Mouse (Mus musculus): Measurements from ENCODE around the gene Mllt3. TPM values are rescaled to one million over a fixed set of nuclear protein-coding genes. Genes with fewer than 3 reads are reported as not detected.

The Mllt3 gene
- polyA plus RNA-seq, 1 experiment from 2014 or later, result 89.3 TPM

DNA sequence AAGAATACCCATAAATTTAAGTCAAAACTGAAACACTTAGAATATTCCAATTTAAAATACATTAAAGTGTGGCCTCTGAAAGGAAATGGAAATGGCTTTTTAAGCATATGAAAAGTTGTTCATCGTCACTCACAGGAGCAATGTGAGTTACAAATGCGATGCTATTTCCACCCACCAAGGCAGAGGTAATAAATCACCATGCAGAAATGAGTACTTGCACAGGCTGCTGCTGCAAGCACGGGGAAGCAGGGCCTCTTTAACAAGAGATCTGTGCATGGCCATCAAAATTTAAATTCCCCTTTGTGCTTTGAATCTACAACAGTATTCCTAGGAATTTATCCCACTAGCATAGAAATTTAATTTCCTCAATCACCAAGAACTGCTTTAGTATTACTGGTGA, 167.3 kb downstream of the Mllt3 start:
- no peak for ATAC-seq (ENCODE audit: insufficient number of reproducible peaks, insufficient read depth, low FRiP score, low TSS enrichment, low read depth)
- 73% methylated on average over 3 of the region's 3 CpGs for WGBS

DNA sequence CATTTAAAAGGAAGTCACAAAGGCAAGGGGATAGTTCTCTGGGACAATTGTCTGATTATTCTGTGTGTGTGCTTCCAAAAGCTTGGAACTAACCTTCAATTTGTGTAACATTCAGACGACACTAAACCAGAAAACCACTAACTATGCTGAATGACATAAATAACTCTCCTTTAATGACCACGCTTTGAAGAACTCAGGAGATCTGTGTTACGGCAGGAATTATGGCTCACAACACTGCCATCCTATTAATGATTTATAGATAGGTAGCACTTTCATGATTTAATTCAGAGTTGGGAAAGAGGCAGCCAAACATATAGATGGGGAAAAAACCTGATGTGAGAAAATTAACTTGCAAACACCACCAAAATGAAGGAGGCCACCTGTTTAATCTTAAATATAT, 168.1 kb downstream of the Mllt3 start:
- no peak overlapping the region for H3K4me2 ChIP-seq
- 68% methylated on average over 3 of the region's 3 CpGs for WGBS
- no peak overlapping the region for H3K27ac ChIP-seq
- H3K9ac ChIP-seq, result no peak overlapping the region
- H3K4me1 ChIP-seq, result peaks cover 26% of the 10 kb centered on the region
- H3K4me3 ChIP-seq, result no peak overlapping the region
- H3K36me3 ChIP-seq, result no peaks in the 10 kb centered on the region
- no peaks in the 10 kb centered on the region for H3K9me3 ChIP-seq
- no peak for ATAC-seq (ENCODE audit: insufficient number of reproducible peaks, insufficient read depth, low FRiP score, low TSS enrichment, low read depth)
- H3K27me3 ChIP-seq, result no peaks in the 10 kb centered on the region

More for the DNA sequence above, 167.3 kb downstream of the Mllt3 start:
- Histone ChIP-seq H3K27me3 (no peaks in the 10 kb centered on the region), H3K27ac (no peak overlapping the region), H3K4me1 (peaks cover 26% of the 10 kb centered on the region), H3K36me3 (no peaks in the 10 kb centered on the region), H3K4me3 (no peak overlapping the region), H3K9ac (no peak overlapping the region), H3K4me2 (no peak overlapping the region), H3K9me3 (no peaks in the 10 kb centered on the region)

DNA sequence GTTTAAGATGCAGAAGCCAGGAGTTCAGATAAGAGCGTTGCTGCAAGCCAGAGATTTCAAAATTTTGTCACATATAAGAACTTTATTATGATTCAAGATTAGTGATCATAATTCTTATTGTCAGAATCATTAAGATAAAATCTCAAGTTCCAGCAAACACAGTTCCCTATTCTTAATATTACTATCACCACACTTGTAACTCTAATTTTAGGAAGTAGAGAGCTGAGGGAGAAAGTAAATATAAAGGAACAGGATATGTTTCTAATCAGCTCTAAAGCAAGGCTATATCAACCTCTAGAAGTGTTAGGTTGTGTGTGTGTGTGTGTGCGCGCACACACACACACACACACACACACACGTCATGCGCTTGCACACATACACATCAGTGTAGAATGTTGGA, 170.0 kb downstream of the Mllt3 start:
- WGBS, result 91% methylated on average over 5 of the region's 5 CpGs
- H3K9me3 ChIP-seq, result no peaks in the 10 kb centered on the region
- H3K27me3 ChIP-seq, result no peaks in the 10 kb centered on the region
- H3K9ac ChIP-seq, result no peak overlapping the region
- peaks cover 26% of the 10 kb centered on the region for H3K4me1 ChIP-seq
- no peak overlapping the region for H3K4me2 ChIP-seq
- no peak overlapping the region for H3K27ac ChIP-seq
- no peak overlapping the region for H3K4me3 ChIP-seq
- no peak for ATAC-seq (ENCODE audit: insufficient number of reproducible peaks, insufficient read depth, low FRiP score, low TSS enrichment, low read depth)
- H3K36me3 ChIP-seq, result no peaks in the 10 kb centered on the region

DNA sequence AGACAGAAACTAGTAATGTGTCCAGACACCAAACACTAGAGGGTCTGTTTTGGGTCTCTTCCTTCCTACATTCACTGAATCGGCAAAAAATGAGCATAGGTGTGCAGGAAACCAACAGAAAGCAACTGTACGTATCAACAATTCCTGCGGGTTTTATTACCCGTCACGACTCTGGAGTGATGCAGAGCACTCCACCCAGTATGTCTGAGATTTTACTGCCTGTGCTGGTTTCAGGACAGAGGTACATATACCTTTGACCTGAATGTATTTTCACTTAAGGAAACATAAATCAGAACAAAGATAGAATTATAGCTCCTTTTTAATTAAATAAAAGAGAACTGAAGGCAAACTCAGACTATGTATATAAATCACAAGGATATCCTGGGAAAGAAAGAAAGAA, 172.4 kb downstream of the Mllt3 start:
- ATAC-seq (ENCODE audit: insufficient number of reproducible peaks, insufficient read depth, low FRiP score, low TSS enrichment, low read depth), result no peak
- Histone ChIP-seq H3K27ac (no peak overlapping the region), H3K36me3 (no peaks in the 10 kb centered on the region), H3K27me3 (no peaks in the 10 kb centered on the region), H3K9ac (no peak overlapping the region), H3K9me3 (no peaks in the 10 kb centered on the region), H3K4me1 (peaks cover 14% of the 10 kb centered on the region; the same call in 1 of the 2 replicates), H3K4me3 (no peak overlapping the region), H3K4me2 (no peak overlapping the region)
- WGBS, result 93% methylated on average over 5 of the region's 5 CpGs

DNA sequence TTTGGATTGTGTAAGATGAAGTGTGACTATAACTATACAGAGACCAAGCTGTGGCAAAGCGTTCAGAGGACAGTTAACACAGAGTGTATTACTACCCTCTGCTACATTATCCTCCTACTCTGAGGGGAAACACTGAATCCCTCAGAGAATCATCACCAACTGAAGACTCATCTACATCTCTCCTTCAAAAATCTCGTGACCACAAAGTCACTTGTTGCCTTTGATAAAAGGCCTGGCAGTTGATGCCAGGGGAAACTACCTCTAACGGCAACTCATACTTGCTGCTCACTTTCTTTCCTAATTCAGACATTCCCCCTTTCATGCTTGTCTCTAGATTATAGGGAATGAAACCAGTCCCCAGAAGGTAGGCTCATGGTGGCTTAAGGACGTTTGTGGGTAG, 174.0 kb downstream of the Mllt3 start:
- Histone ChIP-seq H3K27ac (no peak overlapping the region), H3K4me3 (no peak overlapping the region), H3K9me3 (no peaks in the 10 kb centered on the region), H3K4me1 (0 out of 2 replicates have a peak, but pooled peaks cover under 1% of the 10 kb centered on the region), H3K36me3 (no peaks in the 10 kb centered on the region), H3K9ac (no peak overlapping the region), H3K4me2 (no peak overlapping the region), H3K27me3 (no peaks in the 10 kb centered on the region)
- ATAC-seq (ENCODE audit: insufficient number of reproducible peaks, insufficient read depth, low FRiP score, low TSS enrichment, low read depth), result no peak
- 74% methylated on average over 4 of the region's 4 CpGs for WGBS

DNA sequence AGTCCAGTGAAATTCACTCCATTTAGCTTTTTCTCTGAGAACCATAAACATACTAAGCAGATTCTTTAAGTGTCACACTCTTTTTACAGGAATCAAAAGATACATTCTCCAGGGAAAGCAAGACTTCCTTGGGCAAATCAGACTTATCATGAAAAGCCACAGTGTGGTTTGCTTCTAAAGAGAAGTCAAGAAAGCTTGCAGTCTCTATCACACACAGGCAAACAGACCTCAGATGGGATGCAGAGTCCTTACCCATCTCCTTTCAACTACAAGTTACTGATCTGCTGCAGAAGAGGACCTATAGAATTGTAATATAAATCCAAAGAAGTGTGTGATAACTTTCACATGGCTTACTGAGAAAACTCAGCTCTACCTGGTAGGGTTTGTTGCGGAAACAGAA, 175.2 kb downstream of the Mllt3 start:
- Histone ChIP-seq H3K27me3 (no peaks in the 10 kb centered on the region), H3K4me3 (no peak overlapping the region), H3K36me3 (no peaks in the 10 kb centered on the region), H3K9me3 (no peaks in the 10 kb centered on the region), H3K4me2 (no peak overlapping the region), H3K27ac (no peak overlapping the region), H3K4me1 (no peaks in the 10 kb centered on the region), H3K9ac (no peak overlapping the region)
- no peak for ATAC-seq (ENCODE audit: insufficient number of reproducible peaks, insufficient read depth, low FRiP score, low TSS enrichment, low read depth)
- WGBS, result 96% methylated on average over 1 of the region's 1 CpGs

DNA sequence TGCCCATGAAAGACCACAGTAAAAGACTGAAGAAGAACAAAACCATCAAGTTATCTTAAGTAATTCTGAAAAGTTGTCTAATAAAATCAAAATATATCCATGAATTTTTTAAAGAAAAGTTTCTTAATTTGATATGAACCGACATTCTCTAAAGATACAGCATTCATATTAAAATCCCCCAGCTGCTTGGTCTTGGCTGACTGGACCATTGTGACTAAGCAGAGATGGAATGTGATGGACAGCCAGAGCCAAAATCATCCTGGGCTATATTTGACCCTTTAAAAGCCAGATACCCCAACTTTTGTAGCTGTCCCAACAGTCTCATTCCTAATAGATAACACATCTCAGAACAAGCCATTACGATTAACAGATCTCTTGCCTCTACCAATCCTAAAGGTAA, 180.7 kb downstream of the Mllt3 start:
- H3K36me3 ChIP-seq, result no peaks in the 10 kb centered on the region
- H3K4me2 ChIP-seq, result no peak overlapping the region
- H3K4me1 ChIP-seq, result no peaks in the 10 kb centered on the region
- H3K27me3 ChIP-seq, result no peaks in the 10 kb centered on the region
- H3K4me3 ChIP-seq, result no peak overlapping the region
- no peak overlapping the region for H3K27ac ChIP-seq
- ATAC-seq (ENCODE audit: insufficient number of reproducible peaks, insufficient read depth, low FRiP score, low TSS enrichment, low read depth), result no peak
- H3K9me3 ChIP-seq, result no peaks in the 10 kb centered on the region
- WGBS, result 91% methylated on average over 2 of the region's 2 CpGs
- H3K9ac ChIP-seq, result no peak overlapping the region

DNA sequence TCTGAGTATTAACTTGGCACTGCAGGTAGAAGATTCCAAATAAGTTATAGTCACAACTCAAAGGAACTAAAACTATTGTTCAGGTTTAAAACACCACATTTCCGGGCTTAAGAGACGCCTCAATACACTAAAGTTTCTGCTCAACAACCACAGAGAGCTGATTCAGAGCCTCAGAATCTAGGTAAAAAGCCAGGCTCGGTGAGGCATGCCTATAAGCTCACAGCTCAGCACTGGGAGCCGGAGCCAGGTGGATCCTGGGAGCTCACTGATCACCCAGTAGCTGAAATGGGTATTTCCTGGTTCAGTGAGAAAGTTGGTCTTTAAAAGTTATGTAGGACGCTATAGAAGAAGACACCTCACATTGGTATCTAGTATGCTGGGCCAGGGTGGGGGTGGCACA, 183.1 kb downstream of the Mllt3 start:
- Histone ChIP-seq H3K4me1 (no peaks in the 10 kb centered on the region), H3K9me3 (no peaks in the 10 kb centered on the region), H3K4me2 (no peak overlapping the region), H3K27ac (no peak overlapping the region), H3K27me3 (no peaks in the 10 kb centered on the region), H3K9ac (no peak overlapping the region), H3K36me3 (no peaks in the 10 kb centered on the region), H3K4me3 (no peak overlapping the region)
- WGBS, result 88% methylated on average over 5 of the region's 5 CpGs
- no peak for ATAC-seq (ENCODE audit: insufficient number of reproducible peaks, insufficient read depth, low FRiP score, low TSS enrichment, low read depth)

DNA sequence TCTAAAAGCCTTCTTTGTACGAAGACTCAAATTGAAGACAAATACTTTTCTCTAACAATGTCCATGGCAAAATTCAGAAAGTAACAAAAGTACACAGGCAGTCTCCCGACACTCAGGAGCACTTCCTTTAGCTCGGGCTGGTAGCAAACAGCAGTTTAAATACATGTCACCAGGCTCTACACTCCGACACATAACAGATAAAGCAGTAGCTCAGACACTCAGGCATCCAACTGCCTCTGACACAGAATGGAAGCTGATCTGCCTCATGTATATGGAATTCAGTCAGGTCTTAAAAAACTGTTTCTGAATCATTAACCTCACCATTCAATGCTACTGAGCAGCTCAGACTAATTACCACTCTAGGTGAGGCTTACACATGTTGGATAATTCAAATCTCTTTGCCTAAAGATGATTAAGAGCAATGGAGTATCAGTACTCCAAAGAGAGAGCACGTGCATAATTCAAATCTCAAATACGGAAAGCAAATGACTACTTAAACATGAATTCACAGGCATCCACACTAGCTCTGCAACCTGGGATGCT, 188.4 kb downstream of the Mllt3 start:
- H3K4me2 ChIP-seq, result no peak overlapping the region
- no peaks in the 10 kb centered on the region for H3K9me3 ChIP-seq
- ATAC-seq (ENCODE audit: insufficient number of reproducible peaks, insufficient read depth, low FRiP score, low TSS enrichment, low read depth), result no peak
- H3K36me3 ChIP-seq, result peaks cover 12% of the 10 kb centered on the region
- 76% methylated on average over 6 of the region's 6 CpGs for WGBS
- H3K4me3 ChIP-seq, result no peak overlapping the region
- no peaks in the 10 kb centered on the region for H3K4me1 ChIP-seq
- H3K27ac ChIP-seq, result no peak overlapping the region
- H3K9ac ChIP-seq, result no peak overlapping the region
- no peaks in the 10 kb centered on the region for H3K27me3 ChIP-seq

DNA sequence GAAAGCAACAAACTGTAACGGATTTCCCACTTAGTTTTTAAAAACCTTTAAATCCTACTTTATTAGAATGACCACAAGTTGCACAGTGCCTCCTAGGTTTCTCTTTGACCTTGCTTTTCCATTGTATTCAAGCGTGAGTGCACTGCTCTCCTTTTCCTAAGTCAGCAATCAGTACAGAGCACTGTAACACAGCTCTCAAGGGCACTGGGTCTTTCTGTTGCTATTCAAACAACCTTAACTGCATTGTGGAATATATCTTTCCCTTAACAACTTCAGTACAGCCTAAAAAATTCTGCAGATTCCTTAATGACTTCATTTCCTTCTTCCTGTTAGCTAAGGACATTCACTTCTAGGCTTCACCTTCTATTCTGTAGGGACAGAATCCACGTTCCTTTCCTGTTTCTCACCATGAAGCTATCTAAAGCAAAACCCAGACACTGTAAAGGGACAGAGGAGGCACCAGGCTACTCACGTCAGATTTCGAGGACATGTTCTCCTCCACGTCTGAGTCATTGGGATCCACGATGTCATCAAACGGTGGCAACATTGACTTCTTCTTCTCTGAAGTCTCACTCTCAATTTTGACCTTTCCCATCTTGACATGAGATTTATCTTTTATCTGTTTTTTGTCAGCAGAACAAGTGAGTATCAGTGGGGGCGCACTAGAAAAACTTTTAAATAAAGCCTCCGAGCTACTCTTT, 192.8 kb downstream of the Mllt3 start:
- Histone ChIP-seq H3K4me3 (no peak overlapping the region), H3K36me3 (peaks cover 13% of the 10 kb centered on the region), H3K27me3 (no peaks in the 10 kb centered on the region), H3K9ac (no peak overlapping the region), H3K4me1 (no peaks in the 10 kb centered on the region), H3K27ac (no peak overlapping the region), H3K4me2 (no peak overlapping the region), H3K9me3 (no peaks in the 10 kb centered on the region)
- WGBS, result 88% methylated on average over 10 of the region's 10 CpGs
- ATAC-seq (ENCODE audit: insufficient number of reproducible peaks, insufficient read depth, low FRiP score, low TSS enrichment, low read depth), result no peak

DNA sequence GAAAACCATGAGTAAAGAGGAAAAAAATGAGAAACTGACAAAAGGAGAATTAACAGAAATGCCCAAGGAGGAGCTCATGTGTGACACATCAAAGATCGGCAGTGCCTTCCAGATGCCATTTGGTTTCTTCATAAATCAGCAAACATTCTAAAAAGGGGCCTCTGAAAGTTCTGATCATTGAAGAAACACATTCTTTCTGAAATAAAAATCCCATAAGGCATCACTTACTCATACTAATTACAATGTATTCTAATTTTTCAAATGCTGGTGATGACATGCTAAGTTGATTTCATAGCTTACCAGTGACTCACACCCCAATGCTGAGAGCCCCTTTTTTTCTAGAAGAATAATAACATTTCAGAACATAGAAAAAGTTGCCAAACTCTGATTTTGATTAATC, 194.4 kb downstream of the Mllt3 start:
- H3K9me3 ChIP-seq, result no peaks in the 10 kb centered on the region
- 0 out of 2 replicates have a peak, but pooled peaks cover 5% of the 10 kb centered on the region for H3K4me1 ChIP-seq
- 87% methylated on average over 1 of the region's 1 CpGs for WGBS
- peaks cover 17% of the 10 kb centered on the region for H3K36me3 ChIP-seq
- no peak overlapping the region for H3K9ac ChIP-seq
- H3K27me3 ChIP-seq, result no peaks in the 10 kb centered on the region
- H3K27ac ChIP-seq, result no peak overlapping the region
- ATAC-seq (ENCODE audit: insufficient number of reproducible peaks, insufficient read depth, low FRiP score, low TSS enrichment, low read depth), result no peak
- no peak overlapping the region for H3K4me3 ChIP-seq
- no peak overlapping the region for H3K4me2 ChIP-seq

Data from embryonic facial prominence, embryonic 13.5 days (tissue).